Mouse (Mus musculus): ENCODE measurements at regions not wholly inside any gene's neighbourhood (a gene's known extent, or its start where the extent isn't known, plus 50 kb on each side); places are given as distances from the start of the nearest gene placed in this dataset.

- peak; percentile 87 for ATAC-seq (ENCODE audit: low FRiP score, low TSS enrichment)
Measured at GRCm38 (mm10) chr7:73135786-73136185, 239.5 kb upstream of the Rgma start.

GRCm38 (mm10) chr7:73138269-73138668 lies 237.0 kb upstream of the Rgma start:
- no peak overlapping the region for H3K4me2 ChIP-seq (replicated peaks; ENCODE audit: low read depth)
- no peak overlapping the region for H3K4me3 ChIP-seq (ENCODE audit: low read depth, low read length)
- H3K36me3 ChIP-seq (ENCODE audit: control insufficient read depth, insufficient read depth, low read length): no peaks in the 10 kb centered on the region
- ATAC-seq (ENCODE audit: low FRiP score, low TSS enrichment) (peak; percentile 58; the same call in 1 of the 2 replicates), DNase-seq (ENCODE audit: low spot score) (no peak)
- H3K9me3 ChIP-seq (ENCODE audit: control insufficient read depth, low read length): no peaks in the 10 kb centered on the region
- H3K27ac ChIP-seq (replicated peaks): no peak overlapping the region
- TF ChIP-seq CTCF (IDR thresholded peaks at IDR 0.05; ENCODE audit: low read depth): peak; percentile 42
- TF ChIP-seq EP300 (optimal IDR thresholded peaks at IDR 0.05): no peak
- 48% methylated on average over 5 of the region's 5 CpGs for WGBS
- no peak overlapping the region for H3K9ac ChIP-seq (ENCODE audit: low read length)
- H3K27me3 ChIP-seq (ENCODE audit: control insufficient read depth, insufficient read depth, low read length): no peaks in the 10 kb centered on the region
- 0 out of 2 replicates have a peak, but pooled peaks cover 3% of the 10 kb centered on the region for H3K4me1 ChIP-seq (replicated peaks; ENCODE audit: control insufficient read depth, insufficient read depth)

More at GRCm38 (mm10) chr7:73135786-73136185, 239.5 kb upstream of the Rgma start:
- no peaks in the 10 kb centered on the region for H3K36me3 ChIP-seq (ENCODE audit: control insufficient read depth, insufficient read depth, low read length)
- H3K9me3 ChIP-seq (ENCODE audit: control insufficient read depth, low read length): no peaks in the 10 kb centered on the region
- H3K27me3 ChIP-seq (ENCODE audit: control insufficient read depth, insufficient read depth, low read length): no peaks in the 10 kb centered on the region
- no peak overlapping the region for H3K27ac ChIP-seq (replicated peaks)
- TF ChIP-seq CTCF (IDR thresholded peaks at IDR 0.05; ENCODE audit: low read depth) (no peak), EP300 (optimal IDR thresholded peaks at IDR 0.05) (no peak)
- no peak overlapping the region for H3K9ac ChIP-seq (ENCODE audit: low read length)
- 47% methylated on average over 6 of the region's 6 CpGs for WGBS
- no peaks in the 10 kb centered on the region for H3K4me1 ChIP-seq (replicated peaks; ENCODE audit: control insufficient read depth, insufficient read depth)
- H3K4me3 ChIP-seq (ENCODE audit: low read depth, low read length): no peak overlapping the region
- DNase-seq (ENCODE audit: low spot score): no peak
- no peak overlapping the region for H3K4me2 ChIP-seq (replicated peaks; ENCODE audit: low read depth)

GRCm38 (mm10) chr7:73138861-73139493 lies 236.3 kb upstream of the Rgma start:
- ATAC-seq (ENCODE audit: low FRiP score, low TSS enrichment) (no peak), DNase-seq (ENCODE audit: low spot score) (no peak)
- H3K4me3 ChIP-seq (ENCODE audit: low read depth, low read length): no peak overlapping the region
- no peaks in the 10 kb centered on the region for H3K36me3 ChIP-seq (ENCODE audit: control insufficient read depth, insufficient read depth, low read length)
- H3K9me3 ChIP-seq (ENCODE audit: control insufficient read depth, low read length): no peaks in the 10 kb centered on the region
- no peak overlapping the region for H3K4me2 ChIP-seq (replicated peaks; ENCODE audit: low read depth)
- peak; percentile 27 for TF ChIP-seq CTCF (IDR thresholded peaks at IDR 0.05; ENCODE audit: low read depth)
- TF ChIP-seq EP300 (optimal IDR thresholded peaks at IDR 0.05): no peak
- no peak overlapping the region for H3K9ac ChIP-seq (ENCODE audit: low read length)
- 0 out of 2 replicates have a peak, but pooled peaks cover 3% of the 10 kb centered on the region for H3K4me1 ChIP-seq (replicated peaks; ENCODE audit: control insufficient read depth, insufficient read depth)
- H3K27ac ChIP-seq (replicated peaks): no peak overlapping the region
- WGBS: 50% methylated on average over 8 of the region's 8 CpGs
- H3K27me3 ChIP-seq (ENCODE audit: control insufficient read depth, insufficient read depth, low read length): no peaks in the 10 kb centered on the region

GRCm38 (mm10) chr7:73139901-73140300 lies 235.4 kb upstream of the Rgma start:
- H3K27ac ChIP-seq (replicated peaks): no peak overlapping the region
- H3K9me3 ChIP-seq (ENCODE audit: control insufficient read depth, low read length): no peaks in the 10 kb centered on the region
- no peak for DNase-seq (ENCODE audit: low spot score)
- ATAC-seq (ENCODE audit: low FRiP score, low TSS enrichment): no peak
- no peak overlapping the region for H3K4me3 ChIP-seq (ENCODE audit: low read depth, low read length)
- 0 out of 2 replicates have a peak, but pooled peaks cover 3% of the 10 kb centered on the region for H3K4me1 ChIP-seq (replicated peaks; ENCODE audit: control insufficient read depth, insufficient read depth)
- H3K27me3 ChIP-seq (ENCODE audit: control insufficient read depth, insufficient read depth, low read length): no peaks in the 10 kb centered on the region
- TF ChIP-seq EP300 (optimal IDR thresholded peaks at IDR 0.05) (no peak), CTCF (IDR thresholded peaks at IDR 0.05; ENCODE audit: low read depth) (no peak)
- no peaks in the 10 kb centered on the region for H3K36me3 ChIP-seq (ENCODE audit: control insufficient read depth, insufficient read depth, low read length)
- no peak overlapping the region for H3K9ac ChIP-seq (ENCODE audit: low read length)
- WGBS: 69% methylated on average over 6 of the region's 6 CpGs
- no peak overlapping the region for H3K4me2 ChIP-seq (replicated peaks; ENCODE audit: low read depth)

GRCm38 (mm10) chr7:73141167-73141566 lies 234.1 kb upstream of the Rgma start:
- 12% methylated on average over 5 of the region's 5 CpGs for WGBS
- no peak for ATAC-seq (ENCODE audit: low FRiP score, low TSS enrichment)
- no peaks in the 10 kb centered on the region for H3K27me3 ChIP-seq (ENCODE audit: control insufficient read depth, insufficient read depth, low read length)
- H3K4me3 ChIP-seq (ENCODE audit: low read depth, low read length): no peak overlapping the region
- H3K4me2 ChIP-seq (replicated peaks; ENCODE audit: low read depth): no peak overlapping the region
- no peak overlapping the region for H3K27ac ChIP-seq (replicated peaks)
- TF ChIP-seq CTCF (IDR thresholded peaks at IDR 0.05; ENCODE audit: low read depth): no peak
- TF ChIP-seq EP300 (optimal IDR thresholded peaks at IDR 0.05): no peak
- H3K9ac ChIP-seq (ENCODE audit: low read length): no peak overlapping the region
- no peaks in the 10 kb centered on the region for H3K9me3 ChIP-seq (ENCODE audit: control insufficient read depth, low read length)
- 0 out of 2 replicates have a peak, but pooled peaks cover 3% of the 10 kb centered on the region for H3K4me1 ChIP-seq (replicated peaks; ENCODE audit: control insufficient read depth, insufficient read depth)
- DNase-seq (ENCODE audit: low spot score): no peak
- no peaks in the 10 kb centered on the region for H3K36me3 ChIP-seq (ENCODE audit: control insufficient read depth, insufficient read depth, low read length)

GRCm38 (mm10) chr7:73143902-73144301 lies 231.4 kb upstream of the Rgma start:
- TF ChIP-seq CTCF (IDR thresholded peaks at IDR 0.05; ENCODE audit: low read depth) (no peak), EP300 (optimal IDR thresholded peaks at IDR 0.05) (no peak)
- Histone ChIP-seq H3K4me1 (replicated peaks; ENCODE audit: control insufficient read depth, insufficient read depth) (0 out of 2 replicates have a peak, but pooled peaks cover 3% of the 10 kb centered on the region), H3K9me3 (ENCODE audit: control insufficient read depth, low read length) (no peaks in the 10 kb centered on the region), H3K27me3 (ENCODE audit: control insufficient read depth, insufficient read depth, low read length) (no peaks in the 10 kb centered on the region), H3K4me3 (ENCODE audit: low read depth, low read length) (no peak overlapping the region), H3K36me3 (ENCODE audit: control insufficient read depth, insufficient read depth, low read length) (no peaks in the 10 kb centered on the region), H3K27ac (replicated peaks) (no peak overlapping the region), H3K4me2 (replicated peaks; ENCODE audit: low read depth) (no peak overlapping the region), H3K9ac (ENCODE audit: low read length) (no peak overlapping the region)
- 84% methylated on average over 11 of the region's 11 CpGs for WGBS
- no peak for ATAC-seq (ENCODE audit: low FRiP score, low TSS enrichment)
- no peak for DNase-seq (ENCODE audit: low spot score)
